In the genomic region with DNA sequence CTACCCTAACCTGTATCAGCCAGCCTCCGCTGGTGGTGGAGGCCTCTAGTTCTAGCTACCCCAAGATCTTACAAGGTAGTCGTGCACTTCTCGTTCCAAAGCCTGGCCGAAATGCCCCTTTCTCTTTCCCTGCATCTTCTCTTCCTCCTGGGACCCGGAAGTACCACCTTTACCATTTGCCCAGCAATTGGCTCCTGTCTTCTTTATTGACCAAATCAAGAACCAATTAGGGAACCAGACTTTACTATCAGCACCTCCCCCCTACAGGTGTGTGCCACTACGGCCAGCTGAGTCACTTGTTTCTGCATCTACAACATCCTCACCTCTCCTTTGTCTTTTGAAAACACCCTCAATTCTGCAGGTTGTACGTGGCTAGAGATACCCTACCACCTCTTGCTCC, we compare ENCODE assay signal across 21 mouse cellular contexts. TPM values are rescaled to one million over a fixed set of nuclear protein-coding genes. Genes with fewer than 3 reads are reported as not detected.
A peak's percentile ranks its signal among the peaks of the same experiment; 100 is the strongest.
DNase-seq lines count a peak whose midpoint lies in the region; TF ChIP-seq lines count a peak whose summit lies in the region.
"Had no signal": no experiment of that assay in that cellular context is flagged by ENCODE, and none has a peak within 500 bp of the region (broad histone marks: within the 10 kb centered on the region; RNA-seq: fewer than 3 reads in every experiment).

No protein-coding gene starts in this region.

- intact Hi-C loops in left cerebral cortex, adult 2 months (cut with DNase I) = no loop called here

- H3K4me1 ChIP-seq in E14TG2a.4 (replicated peaks; ENCODE audit: low read depth, low read length) = peaks cover 88% of the 10 kb centered on the region
- H3K4me1 ChIP-seq: embryonic facial prominence, embryonic 12.5 days had no signal

- peak; percentile 62 for DNase-seq in A20 (ENCODE audit: low read depth, low spot score)
- DNase-seq in ES-CJ7 (ENCODE audit: low read depth, low spot score) = peak; percentile 86
- DNase-seq in R1 (ENCODE audit: low read depth, low spot score) = peak; percentile 83
- DNase-seq in cerebellum, adult 9-10 months = no peak
- DNase-seq in urinary bladder, adult 18-20 months (ENCODE audit: low spot score in 2 of 2) = no peak
- no peak for DNase-seq in layer of hippocampus, postnatal 14 days (ENCODE audit: low spot score in 2 of 2)
- DNase-seq in left cerebral cortex, adult 2 months (ENCODE audit: extremely low spot score in 1 of 2, low spot score in 2 of 2) = no peak
- DNase-seq: adrenal gland, adult 8-10 months; adrenal gland, postnatal 14 days; adrenal gland, postnatal 36 days; B cell, adult 2 months; cerebellum, adult 11-12 months; cerebellum, adult 2 months; cerebellum, postnatal 10 days; cerebellum, postnatal 25 days had no signal

- H3K9me3 ChIP-seq in E14TG2a.4 (ENCODE audit: low read length) = no peaks in the 10 kb centered on the region
- H3K9me3 ChIP-seq: embryonic facial prominence, embryonic 10.5 days; embryonic facial prominence, embryonic 12.5 days had no signal

- H3K36me3 ChIP-seq in E14TG2a.4 (ENCODE audit: insufficient read depth, low read length) = no peaks in the 10 kb centered on the region
- H3K36me3 ChIP-seq: embryonic facial prominence, embryonic 10.5 days; embryonic facial prominence, embryonic 12.5 days; G1E had no signal

- H3K4me3 ChIP-seq in E14TG2a.4 (replicated peaks; ENCODE audit: low read length) = peak overlapping the region; percentile 79
- no peak overlapping the region for H3K4me3 ChIP-seq in left cerebral cortex, adult 2 months
- H3K4me3 ChIP-seq: embryonic facial prominence, embryonic 10.5 days; embryonic facial prominence, embryonic 12.5 days had no signal

- TF ChIP-seq CTCF in E14TG2a.4 (conservative IDR thresholded peaks at IDR 0.05; ENCODE audit: low read length) = no peak
- no peak for TF ChIP-seq CTCF in left cerebral cortex, adult 2 months (IDR thresholded peaks at IDR 0.05)

- no peak overlapping the region for H3K27ac ChIP-seq in left cerebral cortex, adult 2 months
- H3K27ac ChIP-seq: embryonic facial prominence, embryonic 10.5 days; embryonic facial prominence, embryonic 12.5 days had no signal

- no peaks in the 10 kb centered on the region for H3K27me3 ChIP-seq in E14TG2a.4 (ENCODE audit: insufficient read depth, low read length)
- H3K27me3 ChIP-seq: CH12.LX; embryonic facial prominence, embryonic 12.5 days; Patski had no signal

RNA-seq across cellular contexts. Expression of gene Mreg, which starts 4.7 kb away (rescaled TPM):
- 1 to 10 TPM; 3.1 to 4.5 TPM for total RNA-seq in layer of hippocampus, postnatal 14 days (2021)
- 1 to 10 TPM; 4.1 to 4.9 TPM for total RNA-seq in left cerebral cortex, adult 2 months (2021)

Comparison
In these comparisons a context has a peak if more than half of its experiments do, and no peak if none do; other contexts are left out.
1. DNase-seq: peak in A20 (single experiment), ES-CJ7 (single experiment) and R1 (single experiment); none in cerebellum, adult 9-10 months (single experiment), urinary bladder, adult 18-20 months (0 of 2), layer of hippocampus, postnatal 14 days (0 of 2) and left cerebral cortex, adult 2 months (0 of 2).